Mouse (Mus musculus) hematopoietic stem cell, adult 5-6 weeks (primary cell): Measurements from ENCODE around the gene Rpa3. TPM values are rescaled to one million over a fixed set of nuclear protein-coding genes. Genes with fewer than 3 reads are reported as not detected.

Source experiments
- ATAC-seq, 2 experiments: fragments of 125-278 bp in 1 of 2; replicated peaks in 1 of 2; 2 replicates each; pipeline ENCODE4 v1.8.0; 2016 to 2017; ENCODE audit warnings: inconsistent platforms in 2 of 2, mild to moderate bottlenecking in 2 of 2, moderate number of reproducible peaks in 2 of 2, low read depth in 1 of 2, moderate TSS enrichment in 1 of 2; ENCODE audit not compliant: low FRiP score in 2 of 2, poor library complexity in 2 of 2, severe bottlenecking in 2 of 2, insufficient read depth in 1 of 2, low TSS enrichment in 1 of 2
- total RNA-seq: library from RNA; stranded (forward); fragments of 172-1452, 232-1000 nt; gene quantifications from 2 replicates; pipeline ENCODE4 v1.2.3, GENCODE M21; 2017

Gene Rpa3
- total RNA-seq: 69.3 and 84.3 TPM in 2 replicates

DNA sequence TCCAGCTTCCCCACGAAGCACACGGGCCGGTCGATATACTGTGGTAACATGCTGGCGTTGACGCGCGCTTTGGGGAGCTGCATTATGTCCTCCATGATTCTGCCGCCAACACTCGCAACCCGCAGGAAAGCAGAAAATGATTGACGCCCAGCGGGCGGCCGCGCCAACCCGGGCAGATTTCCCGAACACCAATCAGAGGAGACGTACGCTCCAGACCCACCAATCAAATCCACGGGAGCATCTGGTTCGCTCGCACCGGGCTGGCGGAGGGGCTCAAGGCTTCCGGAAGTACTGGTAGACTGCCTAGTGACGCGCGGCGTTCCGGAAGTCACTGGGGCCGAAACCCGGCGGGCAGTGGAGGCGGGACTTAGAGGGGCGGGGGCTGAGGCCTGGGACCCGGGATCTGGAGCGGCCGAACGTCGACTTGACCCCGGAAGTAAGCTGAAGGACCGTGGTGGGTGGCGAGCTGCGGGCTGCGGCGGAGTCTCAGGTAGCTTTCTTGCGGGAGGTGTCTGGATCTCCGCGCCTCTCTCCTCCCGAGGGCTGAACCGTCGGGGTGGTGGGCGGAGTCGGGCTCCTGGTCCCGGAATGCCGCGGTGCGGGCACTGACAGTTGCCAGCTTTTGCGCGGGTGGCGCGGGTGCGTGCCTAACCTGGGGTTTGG, at the start of gene Rpa3, which contains the start of the genes Umad1 and Gm45062:
Rpa3 (minus strand) TSS at position 170 of the 663 bp plus-strand sequence.
Umad1 (plus strand) TSS at position 285 of the 663 bp plus-strand sequence.
Gm45062 (plus strand) TSS at position 447 of the 663 bp plus-strand sequence.
- ATAC-seq: peak; percentile 99

GRCm38 (mm10) chr6:8307878-8308775, 49.2 kb upstream of the Rpa3 start:
- ATAC-seq: no peak

GRCm38 (mm10) chr6:8299066-8299863, 40.3 kb upstream of the Rpa3 start:
- no peak for ATAC-seq

GRCm38 (mm10) chr6:8294048-8294784, 35.2 kb upstream of the Rpa3 start:
- ATAC-seq: no peak

- no peak for ATAC-seq
These were observed 30.0 kb upstream of the Rpa3 start for GRCm38 (mm10) chr6:8288755-8289580.

DNA sequence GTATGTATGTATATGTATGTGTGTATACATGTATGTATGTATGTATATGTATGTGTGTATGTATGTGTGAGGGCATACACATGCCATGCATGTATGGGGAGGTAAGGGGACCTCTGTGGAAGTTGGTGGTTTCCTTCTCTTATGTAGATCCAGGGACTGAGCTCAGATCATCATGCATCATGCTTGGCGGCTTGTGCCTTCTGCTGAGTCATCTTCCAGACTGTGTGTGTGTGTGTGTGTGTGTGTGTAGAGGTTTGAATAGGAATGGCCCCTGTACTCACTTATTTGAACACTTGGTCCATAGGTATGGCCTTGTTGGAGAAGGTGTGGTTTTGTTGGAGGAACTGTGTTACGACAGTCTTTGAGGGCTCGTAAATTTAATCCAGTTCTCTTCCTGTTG, 27.2 kb upstream of the Rpa3 start:
- peak; percentile 17 to 26; a peak in 1 of 4 replicates for ATAC-seq

GRCm38 (mm10) chr6:8285401-8285960, 26.5 kb upstream of the Rpa3 start:
- peak; percentile 23 to 47; a peak in 2 of 4 replicates for ATAC-seq

DNA sequence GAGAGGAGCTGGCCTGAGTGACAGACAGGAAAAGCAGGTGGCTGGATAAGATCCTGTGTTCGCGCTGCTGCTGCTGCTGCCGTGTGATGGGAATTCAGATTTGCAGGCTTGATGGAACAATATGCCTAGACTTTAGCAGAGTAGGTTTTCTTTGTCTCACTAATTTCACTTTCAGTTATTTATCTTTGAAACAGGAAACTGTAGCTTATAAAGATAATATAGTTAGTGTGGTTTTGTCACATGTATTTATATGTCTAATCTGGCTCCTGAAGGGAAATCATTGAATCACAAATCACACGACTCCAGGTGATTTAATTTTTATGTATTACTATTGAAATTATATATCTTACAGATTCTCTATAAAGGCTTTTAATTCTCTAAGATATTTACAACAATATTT, 24.3 kb upstream of the Rpa3 start:
- no peak for ATAC-seq

- peak in 1 of 2 experiments; percentile 43; a peak in 1 of 4 replicates for ATAC-seq
These were observed 19.5 kb upstream of the Rpa3 start for GRCm38 (mm10) chr6:8278426-8279002.

- ATAC-seq: no peak
These were observed 17.5 kb upstream of the Rpa3 start for GRCm38 (mm10) chr6:8276431-8276830.

DNA sequence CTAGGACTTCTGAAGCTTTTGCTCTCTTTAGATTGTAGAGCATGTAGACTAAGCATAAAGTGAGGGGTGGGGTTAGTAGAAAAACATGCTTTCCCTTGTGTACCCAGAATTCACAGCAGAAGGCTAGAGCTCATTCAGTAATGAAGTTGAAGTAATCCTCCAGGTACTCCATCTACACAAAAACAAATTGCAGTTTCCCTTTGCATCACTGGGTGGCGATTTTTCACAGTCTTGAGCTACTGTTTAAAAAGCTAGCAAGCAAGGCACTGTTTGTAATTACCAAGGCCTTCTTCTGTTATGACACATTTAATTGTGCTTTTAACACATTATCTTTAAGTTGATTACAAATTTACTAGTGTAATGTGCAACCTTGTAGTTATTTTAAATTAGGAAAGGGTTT, 16.1 kb upstream of the Rpa3 start:
- ATAC-seq: peak; percentile 82 to 84; a peak in 3 of 4 replicates

DNA sequence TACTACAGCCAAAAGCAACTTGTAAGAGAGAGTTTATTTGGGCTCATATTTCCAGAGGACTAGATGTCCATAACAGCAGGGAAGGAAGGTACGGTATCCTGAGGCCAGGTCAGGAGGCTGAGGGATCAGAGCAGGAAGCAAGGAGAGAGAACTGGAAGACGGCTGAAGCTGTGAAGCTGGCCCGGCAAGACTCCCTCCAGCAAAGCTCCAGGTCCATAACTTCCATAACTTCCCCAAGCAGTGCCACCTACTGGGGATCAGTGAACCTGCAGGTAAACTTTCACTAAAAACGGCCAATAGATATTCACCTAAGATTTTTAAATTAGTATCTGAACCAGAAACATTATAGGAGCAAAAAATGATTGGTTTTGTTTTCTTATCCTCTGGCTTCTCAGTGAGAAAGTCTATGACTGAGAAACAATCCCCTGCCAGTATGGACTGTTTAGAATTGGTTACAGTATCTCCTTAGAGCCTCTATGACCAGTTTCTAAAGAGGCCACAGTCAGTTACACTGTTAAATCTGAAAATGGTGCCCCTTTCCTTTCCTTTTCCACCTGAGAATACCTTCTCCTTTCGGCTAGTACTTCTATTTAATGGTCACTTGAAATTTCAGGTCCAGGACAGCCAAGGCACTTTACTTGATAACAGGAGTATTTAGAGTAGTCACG, 15.5 kb upstream of the Rpa3 start:
- peak; percentile 85 to 93 for ATAC-seq

DNA sequence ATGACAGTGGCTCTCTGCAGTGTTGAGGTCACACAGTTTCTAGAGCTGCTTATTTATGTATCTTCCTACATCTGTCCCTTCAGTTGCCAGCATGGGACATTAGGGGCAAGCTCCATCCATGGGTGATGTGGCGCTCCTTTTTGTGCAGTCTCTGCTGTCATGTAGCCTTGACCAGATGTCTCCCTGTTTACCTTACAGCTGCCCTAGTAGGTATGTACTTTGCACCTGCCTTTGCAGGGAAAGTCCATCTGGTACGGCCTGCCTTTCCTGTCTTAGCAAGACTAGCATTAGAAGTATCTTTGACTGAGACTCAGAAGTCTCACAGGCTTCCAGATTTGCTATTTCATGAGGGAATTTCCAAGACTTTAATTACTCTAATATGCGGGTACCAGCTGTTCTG, 12.1 kb upstream of the Rpa3 start:
- ATAC-seq: no peak

DNA sequence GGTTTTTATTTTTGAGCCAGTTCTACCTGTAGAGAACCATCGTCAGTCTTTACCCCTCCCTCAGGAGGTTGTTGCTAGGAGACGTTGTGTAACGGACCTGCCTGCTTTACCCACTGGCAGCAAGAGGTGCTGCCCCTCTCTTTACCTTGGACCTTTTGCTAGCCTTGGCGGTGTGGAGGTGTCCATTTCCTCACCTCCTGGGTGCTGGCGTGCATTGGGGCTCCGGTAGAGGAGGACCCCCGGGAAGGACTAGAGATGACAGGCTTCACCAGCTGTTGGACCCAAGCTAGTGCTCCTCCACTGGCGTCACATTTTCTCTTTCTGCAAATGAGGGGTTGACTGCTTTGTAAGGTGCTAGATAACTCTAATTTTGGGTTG, 683 bp upstream of the Rpa3 start:
- peak in 1 of 2 experiments; percentile 12; a peak in 2 of 4 replicates for ATAC-seq

DNA sequence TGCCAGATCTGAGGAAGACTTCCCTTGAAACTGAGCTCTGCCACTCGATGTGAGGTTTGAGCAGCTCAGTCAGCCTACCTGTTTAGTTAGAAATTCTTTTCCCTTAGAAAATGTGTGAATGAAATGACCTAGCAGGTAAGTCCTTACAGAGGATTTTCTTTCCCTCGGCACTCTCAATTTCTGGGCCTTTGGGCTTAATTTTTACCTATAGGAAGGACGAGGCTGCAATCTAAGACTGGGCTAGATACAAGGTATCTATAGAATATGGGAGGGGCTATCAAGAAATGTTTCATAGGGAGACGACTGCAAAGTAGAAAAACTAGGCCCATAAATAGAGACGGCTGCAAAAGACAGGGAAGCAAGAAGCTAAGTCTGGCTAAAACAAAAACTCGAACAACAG, 657 bp downstream of the Rpa3 start:
- no peak for ATAC-seq
